Mouse (Mus musculus): Measurements from ENCODE around the gene Polg. TPM values are rescaled to one million over a fixed set of nuclear protein-coding genes. Genes with fewer than 3 reads are reported as not detected.
A peak's percentile ranks its signal among the peaks of the same experiment; 100 is the strongest.

Gene Polg
- polyA plus RNA-seq, 1 experiment from 2014 or later: 32.1 TPM

GRCm38 (mm10) chr7:79465461-79466044, 609 bp downstream of the Polg start:
- Histone ChIP-seq H3K4me3 (ENCODE audit: low read depth, low read length) (peak overlapping the region; percentile 79), H3K36me3 (ENCODE audit: control insufficient read depth, insufficient read depth, low read length) (peaks cover 6% of the 10 kb centered on the region), H3K4me1 (ENCODE audit: control insufficient read depth, insufficient read depth, low read length) (peaks cover 11% of the 10 kb centered on the region), H3K9me3 (ENCODE audit: control insufficient read depth, low read length) (no peaks in the 10 kb centered on the region), H3K9ac (ENCODE audit: low read length) (peak overlapping the region; percentile 77), H3K27me3 (ENCODE audit: control insufficient read depth, insufficient read depth, low read length) (no peaks in the 10 kb centered on the region), H3K4me2 (ENCODE audit: low read depth, severe bottlenecking) (peak overlapping the region; percentile 92), H3K27ac (replicated peaks; ENCODE audit: low read depth, low read length) (peak overlapping the region; percentile 31)
- DNase-seq (ENCODE audit: low spot score) (peak; percentile 67), ATAC-seq (ENCODE audit: insufficient number of reproducible peaks, low FRiP score, low TSS enrichment, low read depth) (peak; percentile 32; the same call in 1 of the 2 replicates)
- WGBS: under 1% methylated on average over 47 of the region's 47 CpGs

DNA sequence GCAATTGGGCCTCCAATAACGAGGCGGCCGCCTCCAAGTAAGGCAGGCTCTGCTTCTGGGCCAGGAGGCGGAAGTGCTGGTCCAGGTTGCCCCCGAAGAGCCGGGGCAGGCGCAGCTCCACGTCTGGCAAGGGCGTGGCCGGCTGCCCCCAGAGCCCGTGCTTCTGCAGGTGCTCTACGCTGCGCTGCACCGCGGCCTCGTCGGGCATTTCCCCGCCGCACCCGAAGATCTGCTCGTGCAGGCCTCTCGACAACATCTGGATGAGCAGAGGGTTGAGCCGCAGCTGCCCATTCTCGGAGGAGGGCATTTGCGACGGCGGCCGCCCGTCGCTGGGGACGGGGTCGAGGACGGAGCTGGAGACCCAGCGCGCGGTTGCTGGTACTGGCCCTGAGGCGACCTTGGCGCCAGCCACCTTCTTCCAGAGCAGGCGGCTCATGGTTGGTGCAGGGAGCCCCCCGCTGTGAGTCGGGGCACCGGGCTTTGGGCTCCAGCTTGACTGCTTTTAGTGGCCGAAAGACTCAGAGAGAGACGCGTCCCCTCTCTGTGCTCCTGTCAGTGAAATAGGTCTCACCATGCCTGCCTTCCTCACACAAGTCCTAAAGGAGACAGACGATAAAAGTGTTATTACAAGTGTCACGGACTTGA, 1.3 kb downstream of the Polg start:
- no peaks in the 10 kb centered on the region for H3K27me3 ChIP-seq (ENCODE audit: control insufficient read depth, insufficient read depth, low read length)
- no peaks in the 10 kb centered on the region for H3K9me3 ChIP-seq (ENCODE audit: control insufficient read depth, low read length)
- H3K9ac ChIP-seq (ENCODE audit: low read length): peak overlapping the region; percentile 77
- H3K4me3 ChIP-seq (ENCODE audit: low read depth, low read length): peak overlapping the region; percentile 79
- H3K36me3 ChIP-seq (ENCODE audit: control insufficient read depth, insufficient read depth, low read length): peaks cover 11% of the 10 kb centered on the region
- DNase-seq (ENCODE audit: low spot score): peak; percentile 50
- peak overlapping the region; percentile 92 for H3K4me2 ChIP-seq (ENCODE audit: low read depth, severe bottlenecking)
- WGBS: 7% methylated on average over 47 of the region's 47 CpGs
- peaks cover 11% of the 10 kb centered on the region for H3K4me1 ChIP-seq (ENCODE audit: control insufficient read depth, insufficient read depth, low read length)
- no peak overlapping the region for H3K27ac ChIP-seq (replicated peaks; ENCODE audit: low read depth, low read length)
- ATAC-seq (ENCODE audit: insufficient number of reproducible peaks, low FRiP score, low TSS enrichment, low read depth): no peak

DNA sequence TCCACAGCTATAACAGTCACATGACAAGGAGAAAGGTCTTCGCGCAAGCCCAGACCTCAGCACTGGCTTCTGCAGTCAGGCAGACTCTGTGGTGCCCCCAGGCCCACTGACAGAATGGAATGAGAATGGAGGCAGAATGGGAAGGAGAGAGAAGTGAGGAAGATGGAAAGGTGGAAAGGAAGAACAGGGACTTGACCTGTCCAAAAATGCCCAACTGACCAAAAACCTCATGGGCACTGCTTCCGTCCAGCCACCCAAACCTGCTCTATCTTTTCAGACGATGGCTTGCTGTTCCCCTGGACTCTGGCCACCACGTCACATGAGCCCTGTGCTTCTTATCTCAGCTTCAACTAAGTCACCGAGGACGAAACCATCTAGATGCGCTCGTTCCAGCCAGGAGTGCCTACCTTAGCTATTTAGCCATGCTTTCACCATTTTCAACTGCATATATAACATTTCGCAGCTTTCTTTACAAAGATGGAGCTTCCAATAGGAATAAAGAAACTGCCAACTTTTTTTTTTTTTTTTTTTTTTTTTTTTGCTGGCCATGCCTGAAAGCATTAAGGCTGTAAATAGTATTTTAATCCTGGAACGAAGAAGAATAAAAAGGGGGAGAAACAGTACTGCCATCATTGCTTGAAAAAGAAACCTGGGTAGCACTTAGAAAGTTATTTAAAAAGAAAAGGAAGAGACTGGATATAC, 2.6 kb downstream of the Polg start:
- Histone ChIP-seq H3K27ac (replicated peaks; ENCODE audit: low read depth, low read length) (no peak overlapping the region), H3K4me3 (ENCODE audit: low read depth, low read length) (no peak overlapping the region), H3K9me3 (ENCODE audit: control insufficient read depth, low read length) (no peaks in the 10 kb centered on the region), H3K36me3 (ENCODE audit: control insufficient read depth, insufficient read depth, low read length) (peaks cover 21% of the 10 kb centered on the region), H3K4me1 (ENCODE audit: control insufficient read depth, insufficient read depth, low read length) (peaks cover 11% of the 10 kb centered on the region), H3K27me3 (ENCODE audit: control insufficient read depth, insufficient read depth, low read length) (no peaks in the 10 kb centered on the region), H3K4me2 (ENCODE audit: low read depth, severe bottlenecking) (no peak overlapping the region), H3K9ac (ENCODE audit: low read length) (no peak overlapping the region)
- no peak for ATAC-seq (ENCODE audit: insufficient number of reproducible peaks, low FRiP score, low TSS enrichment, low read depth)
- no peak for DNase-seq (ENCODE audit: low spot score)
- 92% methylated on average over 11 of the region's 11 CpGs for WGBS

- WGBS: 96% methylated on average over 10 of the region's 10 CpGs
- Histone ChIP-seq H3K27ac (replicated peaks; ENCODE audit: low read depth, low read length) (no peak overlapping the region), H3K27me3 (ENCODE audit: control insufficient read depth, insufficient read depth, low read length) (no peaks in the 10 kb centered on the region), H3K4me1 (ENCODE audit: control insufficient read depth, insufficient read depth, low read length) (peaks cover 11% of the 10 kb centered on the region), H3K9me3 (ENCODE audit: control insufficient read depth, low read length) (no peaks in the 10 kb centered on the region), H3K4me3 (ENCODE audit: low read depth, low read length) (no peak overlapping the region), H3K4me2 (ENCODE audit: low read depth, severe bottlenecking) (no peak overlapping the region), H3K9ac (ENCODE audit: low read length) (no peak overlapping the region), H3K36me3 (ENCODE audit: control insufficient read depth, insufficient read depth, low read length) (peaks cover 26% of the 10 kb centered on the region)
- no peak for DNase-seq (ENCODE audit: low spot score)
- no peak for ATAC-seq (ENCODE audit: insufficient number of reproducible peaks, low FRiP score, low TSS enrichment, low read depth)
These were observed 4.4 kb downstream of the Polg start for GRCm38 (mm10) chr7:79461721-79462120.

GRCm38 (mm10) chr7:79447486-79447885, 18.7 kb downstream of the Polg start:
- Histone ChIP-seq H3K4me3 (ENCODE audit: low read depth, low read length) (no peak overlapping the region), H3K9me3 (ENCODE audit: control insufficient read depth, low read length) (no peaks in the 10 kb centered on the region), H3K27ac (replicated peaks; ENCODE audit: low read depth, low read length) (no peak overlapping the region), H3K36me3 (ENCODE audit: control insufficient read depth, insufficient read depth, low read length) (peaks cover 22% of the 10 kb centered on the region), H3K4me1 (ENCODE audit: control insufficient read depth, insufficient read depth, low read length) (no peaks in the 10 kb centered on the region), H3K4me2 (ENCODE audit: low read depth, severe bottlenecking) (no peak overlapping the region), H3K27me3 (ENCODE audit: control insufficient read depth, insufficient read depth, low read length) (no peaks in the 10 kb centered on the region), H3K9ac (ENCODE audit: low read length) (no peak overlapping the region)
- WGBS: 96% methylated on average over 3 of the region's 3 CpGs
- no peak for DNase-seq (ENCODE audit: low spot score)
- ATAC-seq (ENCODE audit: insufficient number of reproducible peaks, low FRiP score, low TSS enrichment, low read depth): no peak

DNA sequence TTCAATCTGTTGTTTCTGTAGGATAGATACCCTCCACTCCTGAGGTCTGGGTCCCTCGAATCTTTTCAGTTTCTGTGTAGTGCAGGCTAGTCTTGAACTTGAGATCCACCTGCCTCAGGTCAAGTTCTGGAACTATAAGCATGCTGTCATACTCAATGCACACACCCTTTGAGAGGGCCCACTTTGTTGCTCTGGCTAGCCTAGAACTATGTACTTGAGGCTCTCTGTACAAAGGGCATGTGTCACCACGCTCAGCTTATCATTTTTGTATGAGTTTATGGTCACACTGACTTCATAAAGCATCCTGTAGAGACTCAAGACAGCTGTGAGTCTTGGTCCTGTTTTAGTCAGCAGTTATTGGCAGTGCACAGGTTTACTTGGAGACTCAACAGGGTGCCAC, 19.1 kb downstream of the Polg start:
- DNase-seq (ENCODE audit: low spot score): no peak
- Histone ChIP-seq H3K4me1 (ENCODE audit: control insufficient read depth, insufficient read depth, low read length) (no peaks in the 10 kb centered on the region), H3K27me3 (ENCODE audit: control insufficient read depth, insufficient read depth, low read length) (no peaks in the 10 kb centered on the region), H3K4me3 (ENCODE audit: low read depth, low read length) (no peak overlapping the region), H3K36me3 (ENCODE audit: control insufficient read depth, insufficient read depth, low read length) (peaks cover 21% of the 10 kb centered on the region), H3K4me2 (ENCODE audit: low read depth, severe bottlenecking) (no peak overlapping the region), H3K27ac (replicated peaks; ENCODE audit: low read depth, low read length) (no peak overlapping the region), H3K9ac (ENCODE audit: low read length) (no peak overlapping the region), H3K9me3 (ENCODE audit: control insufficient read depth, low read length) (peaks cover 2% of the 10 kb centered on the region; the same call in 1 of the 2 replicates)
- no peak for ATAC-seq (ENCODE audit: insufficient number of reproducible peaks, low FRiP score, low TSS enrichment, low read depth)
- 93% methylated on average over 2 of the region's 2 CpGs for WGBS

- Histone ChIP-seq H3K9ac (ENCODE audit: low read length) (no peak overlapping the region), H3K4me3 (ENCODE audit: low read depth, low read length) (no peak overlapping the region), H3K27me3 (ENCODE audit: control insufficient read depth, insufficient read depth, low read length) (no peaks in the 10 kb centered on the region), H3K9me3 (ENCODE audit: control insufficient read depth, low read length) (peaks cover 3% of the 10 kb centered on the region; the same call in 1 of the 2 replicates), H3K36me3 (ENCODE audit: control insufficient read depth, insufficient read depth, low read length) (peaks cover 10% of the 10 kb centered on the region), H3K4me1 (ENCODE audit: control insufficient read depth, insufficient read depth, low read length) (no peaks in the 10 kb centered on the region), H3K4me2 (ENCODE audit: low read depth, severe bottlenecking) (no peak overlapping the region), H3K27ac (replicated peaks; ENCODE audit: low read depth, low read length) (no peak overlapping the region)
- ATAC-seq (ENCODE audit: insufficient number of reproducible peaks, low FRiP score, low TSS enrichment, low read depth) (no peak), DNase-seq (ENCODE audit: low spot score) (no peak)
- 79% methylated on average over 2 of the region's 2 CpGs for WGBS
These were observed 26.1 kb downstream of the Polg start for GRCm38 (mm10) chr7:79440035-79440434.

DNA sequence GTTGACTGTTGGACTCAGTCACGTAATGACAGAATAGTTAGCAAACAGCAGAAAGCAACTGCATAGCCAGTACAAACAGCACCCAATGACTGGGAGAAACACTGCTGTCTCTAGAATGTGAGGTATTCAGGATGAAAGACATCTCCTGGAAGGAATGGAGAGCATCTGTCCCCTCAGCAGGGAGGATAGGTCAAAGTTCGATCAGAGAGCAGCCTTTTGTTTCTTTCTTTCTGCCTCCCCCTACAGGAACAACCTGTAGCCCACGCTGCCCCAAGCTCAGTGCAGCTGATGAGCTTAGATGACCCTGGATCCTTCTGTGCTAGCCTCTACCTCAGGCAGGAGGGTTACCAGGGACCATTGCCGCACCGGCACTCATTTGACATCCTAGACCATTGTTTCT, 37.9 kb downstream of the Polg start:
- Histone ChIP-seq H3K4me2 (ENCODE audit: low read depth, severe bottlenecking) (no peak overlapping the region), H3K9ac (ENCODE audit: low read length) (no peak overlapping the region), H3K4me1 (ENCODE audit: control insufficient read depth, insufficient read depth, low read length) (no peaks in the 10 kb centered on the region), H3K9me3 (ENCODE audit: control insufficient read depth, low read length) (no peaks in the 10 kb centered on the region), H3K27me3 (ENCODE audit: control insufficient read depth, insufficient read depth, low read length) (no peaks in the 10 kb centered on the region), H3K36me3 (ENCODE audit: control insufficient read depth, insufficient read depth, low read length) (no peaks in the 10 kb centered on the region), H3K27ac (replicated peaks; ENCODE audit: low read depth, low read length) (no peak overlapping the region), H3K4me3 (ENCODE audit: low read depth, low read length) (no peak overlapping the region)
- WGBS: 67% methylated on average over 5 of the region's 5 CpGs
- DNase-seq (ENCODE audit: low spot score): no peak
- ATAC-seq (ENCODE audit: insufficient number of reproducible peaks, low FRiP score, low TSS enrichment, low read depth): no peak

Measured in limb, embryonic 11.5 days (tissue).